Mouse (Mus musculus) bone marrow macrophage, adult 2 months (primary cell): ENCODE data around the gene Sec14l1.

Experiments used
- CTCF ChIP-seq: IDR thresholded peaks from 2 replicates; pipeline ENCODE4 v1.5.1; 2012; ENCODE audit warnings: low read depth, mild to moderate bottlenecking, low read length, moderate library complexity
- POLR2A ChIP-seq: IDR thresholded peaks from 2 replicates; pipeline ENCODE4 v1.6.1; 2012; ENCODE audit warnings: mild to moderate bottlenecking, low read depth, low read length, borderline replicate concordance

- TF ChIP-seq CTCF (no peak), POLR2A (no peak)
These were observed 81.7 kb downstream of the Sec14l1 start for GRCm38 (mm10) chr11:117196681-117197080.
